Mouse (Mus musculus) CH12.LX (cell line): ENCODE measurements around the gene Zfr2. TPM values are rescaled to one million over a fixed set of nuclear protein-coding genes. Genes with fewer than 3 reads are reported as not detected.

ENCODE experiments used
- DNase-seq: peaks from one replicate; pipeline ENCODE4 v3.0.0-alpha.2; 2013; ENCODE audit errors: extremely low read depth
- H3K27ac ChIP-seq: 2 replicates; pipeline ENCODE4 v1.5.1; 2012; ENCODE audit warnings: low read depth, mild to moderate bottlenecking, control low read depth, moderate library complexity; ENCODE audit not compliant: insufficient read depth
- H3K27me3 ChIP-seq: replicated peaks from 2 replicates; pipeline ENCODE3; 2012; ENCODE audit warnings: inconsistent platforms
- H3K36me3 ChIP-seq, 2 experiments: replicated peaks in 1 of 2; 2 replicates each; pipeline versions ENCODE3 to v1.6.1; 2012; ENCODE audit warnings: inconsistent platforms in 1 of 2, low read length in 1 of 2, mild to moderate bottlenecking in 1 of 2, mixed read lengths in 1 of 2, moderate library complexity in 1 of 2; ENCODE audit not compliant: control insufficient read depth in 1 of 2, insufficient read depth in 1 of 2
- H3K4me1 ChIP-seq, 2 experiments: 2 replicates each; pipeline ENCODE4 v1.6.1; 2012; ENCODE audit warnings: inconsistent platforms in 1 of 2, moderate library complexity in 1 of 2; ENCODE audit not compliant: insufficient read depth in 2 of 2, control insufficient read depth in 1 of 2
- H3K4me2 ChIP-seq: 2 replicates; pipeline ENCODE4 v1.6.1; 2012; ENCODE audit warnings: low read depth, mild to moderate bottlenecking, control low read depth; ENCODE audit not compliant: poor library complexity, insufficient read depth, severe bottlenecking
- H3K4me3 ChIP-seq, 3 experiments: fragments of 150-350 bp in 1 of 3; sonication (generic) in 1 of 3; replicated peaks in 1 of 3; 2 replicates each; pipeline versions ENCODE3 to v1.5.1; 2011 to 2012; ENCODE audit warnings: low read depth in 2 of 3, low read length in 2 of 3, mild to moderate bottlenecking in 2 of 3, moderate library complexity in 2 of 3, control low read depth in 1 of 3, improper control_type of control experiment in 1 of 3, inconsistent platforms in 1 of 3, mixed read lengths in 1 of 3; ENCODE audit not compliant: poor library complexity in 1 of 3
- H3K79me2 ChIP-seq: replicated peaks from 2 replicates; pipeline ENCODE4 v1.6.1; 2012; ENCODE audit warnings: mild to moderate bottlenecking, moderate library complexity; ENCODE audit not compliant: control insufficient read depth, poor library complexity, insufficient read depth, severe bottlenecking; ENCODE audit errors: extremely low read depth
- H3K9ac ChIP-seq: 2 replicates; pipeline ENCODE4 v1.6.1; 2012; ENCODE audit warnings: low read depth, mild to moderate bottlenecking, control low read depth, moderate library complexity; ENCODE audit not compliant: insufficient read depth
- H3K9me3 ChIP-seq: replicated peaks from 2 replicates; pipeline ENCODE3; 2012; ENCODE audit warnings: low read length, inconsistent platforms, mixed read lengths
- BHLHE40 ChIP-seq: IDR thresholded peaks from 2 replicates; pipeline ENCODE4 v1.6.1; 2011; ENCODE audit warnings: mild to moderate bottlenecking, low read depth, low read length, improper control_type of control experiment
- CTCF ChIP-seq, 2 experiments: IDR thresholded peaks in 1 of 2; conservative IDR thresholded peaks in 1 of 2; 2 replicates each; pipeline ENCODE4 v1.5.1; 2011 to 2012; ENCODE audit warnings: low read depth in 2 of 2, low read length in 2 of 2, improper control_type of control experiment in 1 of 2, inconsistent platforms in 1 of 2, mild to moderate bottlenecking in 1 of 2, moderate library complexity in 1 of 2
- ELF1 ChIP-seq: IDR thresholded peaks from 2 replicates; pipeline ENCODE4 v1.6.1; 2014; ENCODE audit warnings: low read depth, mild to moderate bottlenecking, inconsistent platforms, low read length, improper control_type of control experiment
- GABPA ChIP-seq: IDR thresholded peaks from 2 replicates; pipeline ENCODE4 v1.6.1; 2012; ENCODE audit warnings: low read depth, low read length, improper control_type of control experiment, inconsistent platforms; ENCODE audit not compliant: insufficient replicate concordance
- JUND ChIP-seq: conservative IDR thresholded peaks from 2 replicates; pipeline ENCODE4 v1.6.1; 2011; ENCODE audit warnings: low read depth, low read length, improper control_type of control experiment
- KAT2A ChIP-seq: IDR thresholded peaks from 2 replicates; pipeline ENCODE4 v1.6.1; 2012; ENCODE audit warnings: low read length, improper control_type of control experiment, inconsistent platforms; ENCODE audit not compliant: insufficient replicate concordance
- MAX ChIP-seq: IDR thresholded peaks from 2 replicates; pipeline ENCODE4 v1.6.1; 2011; ENCODE audit warnings: low read length, improper control_type of control experiment
- MXI1 ChIP-seq: IDR thresholded peaks from 2 replicates; pipeline ENCODE4 v1.6.1; 2011; ENCODE audit warnings: mild to moderate bottlenecking, low read depth, low read length, improper control_type of control experiment
- MYC ChIP-seq: IDR thresholded peaks from 2 replicates; pipeline ENCODE4 v1.6.1; 2011; ENCODE audit warnings: low read depth, mild to moderate bottlenecking, improper control_type of control experiment, low read length
- NRF1 ChIP-seq: IDR thresholded peaks from 2 replicates; pipeline ENCODE4 v1.6.1; 2014; ENCODE audit warnings: low read depth, mild to moderate bottlenecking, inconsistent platforms, low read length, improper control_type of control experiment, moderate library complexity
- POLR2AphosphoS2 ChIP-seq: IDR thresholded peaks from 2 replicates; pipeline ENCODE4 v1.6.1; 2011; ENCODE audit warnings: low read depth, low read length, improper control_type of control experiment
- RAD21 ChIP-seq: IDR thresholded peaks from 2 replicates; pipeline ENCODE4 v1.6.1; 2011; ENCODE audit warnings: low read depth, mild to moderate bottlenecking, low read length, improper control_type of control experiment, moderate library complexity
- SIN3A ChIP-seq: IDR thresholded peaks from 2 replicates; pipeline ENCODE4 v1.6.1; 2012; ENCODE audit warnings: low read length, improper control_type of control experiment, inconsistent platforms
- SMC3 ChIP-seq: IDR thresholded peaks from 2 replicates; pipeline ENCODE4 v1.6.1; 2011; ENCODE audit warnings: low read depth, low read length, improper control_type of control experiment
- USF2 ChIP-seq: conservative IDR thresholded peaks from 2 replicates; pipeline ENCODE4 v1.6.1; 2011; ENCODE audit warnings: low read depth, low read length, improper control_type of control experiment
- ZC3H11A ChIP-seq: IDR thresholded peaks from 2 replicates; pipeline ENCODE4 v1.6.1; 2012; ENCODE audit warnings: low read depth, mild to moderate bottlenecking, inconsistent platforms, low read length, improper control_type of control experiment
- ZKSCAN1 ChIP-seq: IDR thresholded peaks from 2 replicates; pipeline ENCODE4 v1.6.1; 2012; ENCODE audit warnings: low read depth, inconsistent platforms, low read length, improper control_type of control experiment, borderline replicate concordance
- dilution Hi-C: fragments of 300-500 bp; cut with MboI; formaldehyde crosslinking; loops from 2 replicates; pipeline ENCODE4 v1.14.3; 2020; ENCODE audit warnings: low sequenced_read_pairs; ENCODE audit not compliant: extremely low pct_unique_long_range_greater_than_20kb, extremely low pct_ligation_motif_present
- in situ Hi-C: fragments of 300-500 bp; cut with MboI; formaldehyde crosslinking; loops from 3 replicates; pipeline ENCODE4 v1.14.3; 2019; ENCODE audit warnings: low sequenced_read_pairs, low pct_ligation_motif_present, low pct_unique_long_range_greater_than_20kb, mixed read lengths
- polyA plus RNA-seq: library from polyadenylated mRNA; unstranded; fragments of >175 nt; gene quantifications from 2 replicates; pipeline ENCODE4 v1.2.1, GENCODE M21; 2012; ENCODE audit warnings: low read depth; ENCODE audit not compliant: insufficient read length
- total RNA-seq, 2 experiments: library from RNA; depleted of rRNA; stranded (reverse); fragments of 300-350 nt in 1 of 2; fragments of >200 nt in 1 of 2; gene quantifications; 2 replicates each; pipeline ENCODE4 v1.2.3; 2012 to 2014

Zfr2 gene
- total and polyA plus RNA-seq, 3 experiments: 1.0 to 13.5 (median 2.4) TPM

- H3K27ac ChIP-seq: no peak overlapping the region
- TF ChIP-seq NRF1: 0 out of 2 replicates have a peak, but pooled peaks have one; percentile 15
- no peak for TF ChIP-seq JUND
- TF ChIP-seq MAX: no peak
- H3K4me2 ChIP-seq: no peak overlapping the region
- DNase-seq: no peak
- H3K4me3 ChIP-seq: no peak overlapping the region
- no peak overlapping the region for H3K9ac ChIP-seq
- H3K36me3 ChIP-seq: peaks cover 26 to 70% of the 10 kb centered on the region in 2 experiments
- in situ Hi-C loops: no loop called here
- dilution Hi-C loops: no loop called here
- peaks cover 15 to 19% of the 10 kb centered on the region in 2 experiments for H3K4me1 ChIP-seq
- H3K9me3 ChIP-seq: no peaks in the 10 kb centered on the region
- H3K79me2 ChIP-seq: no peaks in the 10 kb centered on the region
- H3K27me3 ChIP-seq: no peaks in the 10 kb centered on the region
Observed at GRCm38 (mm10) chr10:81249442-81249841, 16.5 kb downstream of the Zfr2 start.

GRCm38 (mm10) chr10:81252424-81253419, 19.8 kb downstream of the Zfr2 start, which contains the start of gene Matk:
Matk (plus strand) TSS chr10:81252935.
- in situ Hi-C loops (no loop called here), dilution Hi-C loops (no loop called here)
- H3K79me2 ChIP-seq: no peaks in the 10 kb centered on the region
- H3K27me3 ChIP-seq: no peaks in the 10 kb centered on the region
- peaks cover 19 to 45% of the 10 kb centered on the region in 2 experiments for H3K36me3 ChIP-seq
- peaks cover 11 to 16% of the 10 kb centered on the region in 2 experiments for H3K4me1 ChIP-seq
- H3K9ac ChIP-seq: no peak within 1 kb of the TSS
- H3K4me2 ChIP-seq: no peak within 1 kb of the TSS
- no peak within 1 kb of the TSS for H3K4me3 ChIP-seq
- no peaks in the 10 kb centered on the region for H3K9me3 ChIP-seq
- H3K27ac ChIP-seq: no peak within 1 kb of the TSS
- TF ChIP-seq MYC (no peak), BHLHE40 (no peak), RAD21 (no peak), ZC3H11A (no peak), ELF1 (no peak), SMC3 (no peak), MXI1 (no peak), SIN3A (no peak), CTCF (conservative IDR thresholded peaks at IDR 0.05 in 1 of 2, IDR thresholded peaks at IDR 0.05 in 1 of 2; ENCODE audit: low read depth in 2 of 2, low read length in 2 of 2) (no peak), USF2 (no peak), GABPA (no peak), POLR2AphosphoS2 (no peak), KAT2A (no peak), ZKSCAN1 (no peak)
- no peak for DNase-seq
